Mouse (Mus musculus) lung, adult 2 months (tissue): ENCODE measurements at regions not wholly inside any gene's neighbourhood (a gene's known extent, or its start where the extent isn't known, plus 50 kb on each side); places are given as distances from the start of the nearest gene placed in this dataset.

Source experiments
- CTCF ChIP-seq: fragments of 200-500 bp; IDR thresholded peaks from 2 replicates; pipeline ENCODE4 v1.5.1; 2011; ENCODE audit warnings: mild to moderate bottlenecking, low read length, control low read depth; ENCODE audit not compliant: insufficient read depth
- POLR2A ChIP-seq: fragments of 200-500 bp; IDR thresholded peaks from 2 replicates; pipeline ENCODE4 v1.6.1; 2011; ENCODE audit warnings: low read depth, mild to moderate bottlenecking, control low read depth, low read length, borderline replicate concordance; ENCODE audit errors: extremely low read depth

DNA sequence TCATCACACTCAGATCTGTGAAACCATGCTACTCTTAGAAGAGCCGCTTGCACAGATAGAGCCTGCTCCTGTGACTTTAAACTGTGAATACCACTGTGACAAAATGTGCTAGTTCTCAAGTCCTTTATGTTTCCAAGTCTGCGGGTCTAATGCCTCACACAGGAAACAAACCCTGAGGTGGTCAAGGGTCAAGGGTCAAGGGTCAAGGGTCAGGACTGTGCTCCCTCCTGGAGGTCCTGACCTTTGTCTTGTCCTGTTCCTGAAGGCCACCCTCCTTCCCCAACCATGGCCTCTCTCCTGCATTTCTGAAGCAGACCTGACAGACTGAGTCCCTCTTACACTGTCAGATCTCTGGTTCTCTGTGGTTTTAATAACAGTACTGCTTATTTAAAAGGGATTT is 79.4 kb upstream of the Ccdc122 start:
- TF ChIP-seq CTCF (no peak), POLR2A (no peak)
